Mouse (Mus musculus) liver, adult 2 months (tissue): Measurements from ENCODE around the gene Mtfr1l. TPM values are rescaled to one million over a fixed set of nuclear protein-coding genes. Genes with fewer than 3 reads are reported as not detected.

Experiments
- DNase-seq: peaks from one replicate; pipeline ENCODE4 v3.0.0-alpha.2; 2011; ENCODE audit warnings: low read depth, low spot score; ENCODE audit errors: extremely low read depth
- H3K27ac ChIP-seq: fragments of 200-500 bp; replicated peaks from 2 replicates; pipeline ENCODE4 v1.5.1; 2012; ENCODE audit warnings: low read depth, mild to moderate bottlenecking, control low read depth, inconsistent platforms, low read length; ENCODE audit not compliant: insufficient read depth
- H3K27me3 ChIP-seq: fragments of 200-500 bp; 2 replicates; pipeline ENCODE4 v1.6.1; 2012; ENCODE audit warnings: mild to moderate bottlenecking, moderate library complexity, low read length, inconsistent platforms; ENCODE audit not compliant: control insufficient read depth, insufficient read depth
- H3K36me3 ChIP-seq: fragments of 200-500 bp; 2 replicates; pipeline ENCODE4 v1.6.1; 2012; ENCODE audit warnings: low read length, inconsistent platforms; ENCODE audit not compliant: control insufficient read depth, insufficient read depth
- H3K4me1 ChIP-seq: fragments of 200-500 bp; 2 replicates; pipeline ENCODE4 v1.6.1; 2011; ENCODE audit warnings: low read length; ENCODE audit not compliant: control insufficient read depth, insufficient read depth
- H3K4me3 ChIP-seq: fragments of 200-500 bp; 2 replicates; pipeline ENCODE4 v1.5.1; 2011; ENCODE audit warnings: low read depth, mild to moderate bottlenecking, control low read depth, low read length, moderate library complexity; ENCODE audit not compliant: insufficient read depth
- H3K79me2 ChIP-seq: fragments of 200-500 bp; 2 replicates; pipeline ENCODE4 v1.6.1; 2012; ENCODE audit warnings: inconsistent platforms, mild to moderate bottlenecking, low read length, moderate library complexity; ENCODE audit not compliant: control insufficient read depth, insufficient read depth
- H3K9ac ChIP-seq: fragments of 200-500 bp; 2 replicates; pipeline ENCODE4 v1.6.1; 2012; ENCODE audit warnings: low read depth, mild to moderate bottlenecking, control low read depth, inconsistent platforms, low read length
- CTCF ChIP-seq: fragments of 200-500 bp; IDR thresholded peaks from 2 replicates; pipeline ENCODE4 v1.5.1; 2011; ENCODE audit warnings: low read depth, low read length, control low read depth
- POLR2A ChIP-seq: fragments of 200-500 bp; IDR thresholded peaks from 2 replicates; pipeline ENCODE4 v1.6.1; 2011; ENCODE audit warnings: low read length, control low read depth; ENCODE audit not compliant: insufficient read depth; ENCODE audit errors: extremely low read depth
- WGBS: fragments of 180-500 bp; shearing (Covaris S2); methylation state at CpG from one replicate; pipeline ENCODE4 v1.1.7; 2018; 5-methylcytosine and 5-hydroxymethylcytosine counted together
- polyA plus RNA-seq: library from polyadenylated mRNA; depleted of rRNA; stranded (reverse); fragments of >200 nt; gene quantifications from 2 replicates; pipeline ENCODE4 v1.2.3, GENCODE M21; 2012; rRNA removed
- total RNA-seq: library from RNA; depleted of rRNA; stranded (reverse); fragments of >200 nt; gene quantifications from 2 replicates; pipeline ENCODE4 v1.2.3, GENCODE M21; 2014; rRNA removed

The Mtfr1l gene
- total and polyA plus RNA-seq, 2 experiments = 55.1 to 80.1 TPM

DNA sequence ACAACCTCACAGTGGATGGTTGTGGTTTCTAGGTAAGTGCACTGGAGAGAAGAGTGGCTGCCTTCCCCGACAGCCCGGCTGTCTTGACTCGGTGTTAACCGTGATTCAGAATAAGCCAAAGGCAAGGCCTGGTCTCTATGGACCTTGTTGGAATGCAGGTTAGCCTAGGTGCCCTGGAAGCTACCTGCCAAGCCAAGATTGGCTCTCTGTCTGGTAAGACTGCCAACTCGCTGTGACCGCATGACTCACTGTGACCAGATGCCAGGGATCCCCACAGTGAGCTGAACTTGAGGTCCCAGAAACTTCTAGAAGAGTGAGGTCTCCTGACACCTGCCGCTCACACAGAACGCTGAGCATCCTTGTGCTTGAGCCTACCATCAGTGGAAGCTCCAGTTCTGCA is 58.3 kb downstream of the Mtfr1l start:
- H3K4me3 ChIP-seq = no peak overlapping the region
- DNase-seq = peak; percentile 61
- TF ChIP-seq POLR2A (no peak), CTCF (no peak)
- H3K27ac ChIP-seq = no peak overlapping the region
- H3K27me3 ChIP-seq = no peaks in the 10 kb centered on the region
- H3K9ac ChIP-seq = no peak overlapping the region
- peaks cover 1% of the 10 kb centered on the region; the same call in 1 of the 2 replicates for H3K4me1 ChIP-seq
- H3K79me2 ChIP-seq = no peaks in the 10 kb centered on the region
- H3K36me3 ChIP-seq = no peaks in the 10 kb centered on the region
- WGBS = 78% methylated on average over 8 of the region's 8 CpGs

Other genes with a start within 250 kb of the Mtfr1l start
- 7.4 and 7.8 TPM in 2 replicates for gene Pdik1l, start 247.5 kb downstream of the Mtfr1l start, total RNA-seq
- gene Pdik1l, start 247.5 kb downstream of the Mtfr1l start, polyA plus RNA-seq = 2.6 and 2.7 TPM in 2 replicates
- 0.09 TPM in 1 of 2 replicates, not detected in the other for gene Trim63, start 220.3 kb downstream of the Mtfr1l start, total RNA-seq
- gene Trim63, start 220.3 kb downstream of the Mtfr1l start, polyA plus RNA-seq = not detected in 2 replicates
- under 0.01 and 0.07 TPM in 2 replicates for gene Slc30a2, start 192.2 kb downstream of the Mtfr1l start, total RNA-seq
- gene Slc30a2, start 192.2 kb downstream of the Mtfr1l start, polyA plus RNA-seq = not detected in 2 replicates
- gene Extl1, start 151.5 kb downstream of the Mtfr1l start, total RNA-seq = 0.47 and 1.6 TPM in 2 replicates
- gene Extl1, start 151.5 kb downstream of the Mtfr1l start, polyA plus RNA-seq = 5.6 and 6.6 TPM in 2 replicates
- gene Pafah2, start 139.1 kb downstream of the Mtfr1l start, total RNA-seq = 74.7 and 78.2 TPM in 2 replicates
- gene Pafah2, start 139.1 kb downstream of the Mtfr1l start, polyA plus RNA-seq = 79.3 and 116 TPM in 2 replicates
- 4.4 and 12.8 TPM in 2 replicates for gene Stmn1, start 67.1 kb downstream of the Mtfr1l start, total RNA-seq
- gene Stmn1, start 67.1 kb downstream of the Mtfr1l start, polyA plus RNA-seq = 0.49 and 2.8 TPM in 2 replicates
- 18.7 and 20.3 TPM in 2 replicates for gene Paqr7, start 38.7 kb downstream of the Mtfr1l start, total RNA-seq
- gene Paqr7, start 38.7 kb downstream of the Mtfr1l start, polyA plus RNA-seq = 46.1 and 58.5 TPM in 2 replicates
- gene Aunip, start 24.4 kb downstream of the Mtfr1l start, total RNA-seq = 0.09 and 0.34 TPM in 2 replicates
- gene Aunip, start 24.4 kb downstream of the Mtfr1l start, polyA plus RNA-seq = not detected in 2 replicates
- 0.74 and 1.1 TPM in 2 replicates for gene Selenon, start 16.8 kb upstream of the Mtfr1l start, total RNA-seq
- 1.2 and 2.4 TPM in 2 replicates for gene Selenon, start 16.8 kb upstream of the Mtfr1l start, polyA plus RNA-seq
- 1.1 and 1.3 TPM in 2 replicates for gene Man1c1, start 168.9 kb upstream of the Mtfr1l start, total RNA-seq
- 0.86 and 1.1 TPM in 2 replicates for gene Man1c1, start 168.9 kb upstream of the Mtfr1l start, polyA plus RNA-seq
- gene Ldlrap1, start 232.6 kb upstream of the Mtfr1l start, total RNA-seq = 6.5 and 7.4 TPM in 2 replicates
- 19.8 and 21.1 TPM in 2 replicates for gene Ldlrap1, start 232.6 kb upstream of the Mtfr1l start, polyA plus RNA-seq